Mouse (Mus musculus) MEL-GATA-1-ER (cell line): Measurements from ENCODE around the gene Ppt2.

Experiments used
- DNase-seq: peaks from one replicate; pipeline ENCODE4 v3.0.0-alpha.2; 2012; ENCODE audit warnings: low read depth; ENCODE audit errors: extremely low read depth

Ppt2 gene

DNA sequence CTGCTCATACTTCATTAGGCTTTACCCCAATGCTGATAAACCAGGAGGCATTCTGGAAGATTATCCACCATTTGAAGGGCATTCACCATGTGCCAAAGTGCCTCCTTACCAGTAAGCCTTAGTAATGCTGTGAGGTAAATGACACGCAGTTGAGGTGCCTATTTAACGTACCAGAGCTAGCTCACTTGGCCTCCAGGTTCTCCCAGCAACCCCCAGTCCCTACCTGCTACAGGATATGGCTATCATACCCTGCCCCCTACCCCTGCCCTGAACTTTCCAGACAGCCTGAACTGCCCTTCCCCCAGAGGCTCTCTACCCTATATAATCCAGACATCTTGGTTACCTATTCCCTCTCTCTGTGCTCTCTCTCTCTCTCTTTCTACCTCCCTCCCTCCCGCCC is 39.5 kb downstream of the Ppt2 start:
- DNase-seq = no peak

DNA sequence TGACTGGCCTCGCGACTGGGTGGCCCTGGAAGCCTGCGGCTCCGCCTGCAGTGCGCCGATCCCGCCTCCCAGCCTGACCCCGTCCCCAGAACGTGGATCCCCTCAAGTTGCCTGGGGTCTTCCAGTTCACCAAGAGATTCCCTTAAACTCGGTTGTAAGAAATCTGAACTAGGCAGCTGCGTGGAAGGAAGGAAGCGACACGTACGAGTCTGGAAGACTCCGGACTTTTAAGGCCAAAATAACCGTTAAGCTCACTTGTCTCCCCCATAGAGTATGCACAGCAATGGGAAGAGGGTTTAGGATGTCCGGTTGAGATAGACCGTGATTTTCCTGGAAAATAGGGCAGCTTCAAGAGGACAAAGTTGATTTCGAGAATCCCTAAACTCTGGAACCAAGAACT is 40.5 kb downstream of the Ppt2 start:
- DNase-seq = no peak

DNA sequence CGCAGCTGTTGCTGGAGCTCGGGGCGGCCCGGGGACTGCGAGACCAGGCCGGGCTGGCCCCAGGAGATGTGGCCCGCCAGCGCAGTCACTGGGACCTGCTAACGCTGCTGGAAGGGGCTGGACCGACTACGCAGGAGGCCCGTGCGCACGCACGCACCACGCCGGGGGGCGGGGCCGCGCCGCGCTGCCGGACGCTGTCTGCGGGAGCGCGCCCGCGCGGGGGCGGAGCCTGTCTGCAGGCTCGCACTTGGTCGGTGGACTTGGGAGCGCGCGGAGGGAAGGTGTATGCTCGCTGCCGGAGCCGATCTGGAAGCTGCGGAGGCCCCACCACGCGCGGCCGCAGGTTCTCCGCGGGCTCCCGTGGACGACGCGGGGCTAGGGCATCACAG is 40.9 kb downstream of the Ppt2 start:
- DNase-seq = peak; percentile 63

DNA sequence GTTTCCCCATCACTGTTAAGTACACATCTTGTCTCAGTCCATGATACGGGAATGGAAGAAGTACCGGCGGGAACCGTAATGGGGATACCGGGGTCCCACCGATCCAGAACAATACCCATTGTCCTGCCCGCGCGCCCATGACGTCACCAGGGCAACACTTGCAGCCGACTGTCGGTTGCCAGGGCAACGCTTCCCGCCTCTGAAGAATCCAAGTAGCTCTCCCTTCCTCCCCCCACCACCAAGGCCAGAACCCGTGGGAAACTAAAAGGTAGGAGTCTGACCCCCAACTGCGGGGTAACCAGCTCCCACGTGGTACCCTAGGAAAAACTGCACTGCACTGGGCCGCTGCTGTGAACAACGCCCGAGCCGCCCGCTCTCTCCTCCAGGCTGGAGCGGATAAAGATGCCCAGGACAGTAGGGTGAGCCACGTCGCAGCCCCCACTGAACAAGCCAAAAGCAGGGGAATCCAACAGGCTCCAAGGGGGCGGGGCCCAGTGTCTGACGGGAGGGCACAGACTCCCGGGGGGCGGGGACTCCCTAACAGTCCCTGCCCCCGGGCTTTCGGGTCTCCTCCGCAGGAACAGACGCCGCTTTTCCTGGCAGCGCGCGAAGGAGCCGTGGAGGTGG is 41.4 kb downstream of the Ppt2 start:
- no peak for DNase-seq

DNA sequence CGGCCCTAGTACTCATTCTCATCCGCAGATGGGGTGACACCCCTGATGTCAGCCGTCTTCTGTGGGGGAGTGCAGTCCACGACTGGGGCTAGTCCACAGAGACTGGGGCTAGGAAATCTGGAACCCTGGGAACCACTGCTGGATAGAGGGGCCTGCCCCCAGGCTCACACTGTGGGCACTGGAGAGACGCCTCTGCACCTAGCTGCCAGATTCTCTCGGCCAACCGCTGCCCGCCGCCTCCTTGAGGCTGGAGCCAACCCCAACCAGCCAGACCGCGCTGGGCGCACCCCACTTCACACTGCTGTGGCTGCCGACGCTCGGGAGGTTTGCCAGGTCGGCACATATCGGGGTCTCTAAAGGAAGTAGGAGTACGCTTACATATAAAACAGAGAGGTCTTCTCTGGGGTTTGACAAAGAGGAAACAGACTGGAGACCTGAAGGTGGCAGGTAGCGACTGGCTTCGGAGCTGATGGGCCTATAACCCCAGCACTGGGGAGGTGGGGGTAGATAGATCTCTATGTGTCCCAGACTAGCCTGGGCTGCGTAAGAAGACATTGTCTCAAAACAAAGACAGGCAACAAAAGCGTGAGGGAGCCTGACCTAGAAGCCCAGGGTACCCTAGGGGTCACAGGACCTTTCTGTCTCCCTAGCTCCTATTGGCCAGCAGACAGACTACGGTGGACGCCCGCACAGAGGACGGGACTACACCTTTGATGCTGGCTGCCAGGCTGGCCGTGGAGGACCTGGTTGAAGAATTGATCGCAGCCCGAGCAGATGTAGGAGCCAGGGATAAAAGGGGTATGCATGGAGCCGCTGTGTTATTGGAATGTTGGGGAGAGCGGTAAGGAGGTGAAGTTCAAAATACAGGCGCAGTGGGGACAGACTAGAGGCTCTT is 42.2 kb downstream of the Ppt2 start:
- DNase-seq = no peak

DNA sequence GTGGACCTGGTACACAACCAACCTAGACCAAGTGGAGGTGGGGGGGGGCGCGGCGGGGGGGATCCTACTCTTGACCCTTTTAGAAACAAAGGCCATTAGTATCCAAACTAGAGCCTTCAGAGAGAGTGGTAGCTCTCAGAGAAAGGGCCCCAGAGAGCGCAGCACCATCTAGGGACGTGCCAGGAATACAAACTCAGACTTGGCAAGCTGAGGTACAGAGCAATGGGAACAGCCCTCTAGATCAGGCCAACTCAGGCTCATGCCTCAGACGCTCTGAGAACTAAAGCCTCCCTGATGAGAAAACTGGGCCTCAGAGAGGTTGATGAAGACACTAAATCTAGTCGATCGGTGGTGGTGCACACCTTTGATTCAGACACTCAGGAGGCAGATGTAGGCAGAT is 43.2 kb downstream of the Ppt2 start:
- DNase-seq = no peak

DNA sequence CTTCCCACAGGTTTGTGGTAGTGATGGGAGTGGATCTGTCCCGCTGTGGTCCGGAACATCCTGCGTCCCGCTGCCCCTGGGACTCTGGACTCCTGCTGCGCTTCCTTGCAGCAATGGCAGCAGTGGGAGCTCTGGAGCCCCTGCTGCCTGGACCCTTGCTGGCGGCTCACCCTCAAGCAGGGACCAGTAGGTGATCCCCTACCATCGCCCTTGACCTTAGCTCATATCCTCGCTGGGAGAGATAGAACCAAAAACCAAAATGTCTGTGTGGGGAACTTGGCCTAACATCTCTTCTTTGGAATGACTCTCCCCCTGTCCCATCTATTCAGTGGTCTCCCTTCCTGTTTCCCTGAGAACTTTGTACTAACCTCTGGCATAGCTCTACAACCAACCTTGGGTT is 44.5 kb downstream of the Ppt2 start:
- DNase-seq = no peak

DNA sequence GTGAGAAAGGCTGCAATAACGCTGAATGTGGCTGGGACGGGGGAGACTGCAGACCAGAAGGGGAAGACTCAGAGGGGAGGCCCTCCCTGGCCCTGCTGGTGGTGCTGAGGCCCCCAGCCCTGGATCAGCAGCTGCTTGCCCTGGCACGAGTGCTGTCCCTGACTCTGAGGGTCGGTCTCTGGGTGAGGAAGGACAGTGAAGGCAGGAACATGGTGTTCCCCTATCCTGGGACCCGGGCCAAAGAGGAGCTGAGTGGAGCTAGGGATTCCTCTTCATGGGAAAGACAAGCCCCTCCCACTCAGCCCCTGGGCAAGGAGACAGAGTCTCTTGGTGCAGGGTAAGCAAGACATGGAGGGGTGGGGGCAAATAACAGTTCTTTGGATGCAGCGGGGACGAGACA is 44.9 kb downstream of the Ppt2 start:
- DNase-seq = no peak

DNA sequence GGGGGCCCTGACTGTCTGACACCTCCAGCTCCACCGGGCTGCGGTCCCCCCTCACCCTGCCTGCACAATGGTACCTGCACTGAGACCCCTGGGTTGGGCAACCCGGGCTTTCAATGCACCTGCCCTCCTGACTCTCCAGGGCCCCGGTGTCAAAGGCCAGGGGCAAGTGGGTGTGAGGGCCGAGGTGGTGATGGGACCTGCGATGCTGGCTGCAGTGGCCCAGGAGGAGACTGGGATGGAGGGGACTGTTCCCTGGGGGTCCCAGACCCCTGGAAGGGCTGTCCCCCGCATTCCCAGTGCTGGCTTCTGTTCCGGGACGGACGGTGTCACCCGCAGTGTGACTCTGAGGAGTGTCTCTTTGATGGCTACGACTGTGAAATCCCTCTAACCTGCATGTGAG is 45.8 kb downstream of the Ppt2 start:
- no peak for DNase-seq

DNA sequence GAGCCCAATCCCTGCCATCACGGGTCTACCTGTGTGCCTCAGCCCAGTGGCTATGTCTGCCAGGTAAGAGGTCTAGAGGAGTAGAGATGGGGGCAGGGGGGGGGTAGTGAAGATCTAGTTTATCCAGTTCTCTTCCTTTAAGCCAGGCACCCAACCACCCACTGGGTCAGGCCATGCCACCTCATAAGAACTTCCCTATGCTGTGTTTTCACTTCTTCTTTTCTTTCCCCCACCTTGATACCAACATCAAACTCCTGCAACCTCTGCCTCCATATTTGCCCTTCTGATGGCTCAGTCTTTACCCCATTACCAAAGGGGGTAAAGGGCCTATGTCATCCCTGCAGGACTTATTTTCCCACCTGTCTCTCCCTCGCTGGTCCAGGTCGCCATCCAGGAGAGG is 50.2 kb downstream of the Ppt2 start:
- no peak for DNase-seq

DNA sequence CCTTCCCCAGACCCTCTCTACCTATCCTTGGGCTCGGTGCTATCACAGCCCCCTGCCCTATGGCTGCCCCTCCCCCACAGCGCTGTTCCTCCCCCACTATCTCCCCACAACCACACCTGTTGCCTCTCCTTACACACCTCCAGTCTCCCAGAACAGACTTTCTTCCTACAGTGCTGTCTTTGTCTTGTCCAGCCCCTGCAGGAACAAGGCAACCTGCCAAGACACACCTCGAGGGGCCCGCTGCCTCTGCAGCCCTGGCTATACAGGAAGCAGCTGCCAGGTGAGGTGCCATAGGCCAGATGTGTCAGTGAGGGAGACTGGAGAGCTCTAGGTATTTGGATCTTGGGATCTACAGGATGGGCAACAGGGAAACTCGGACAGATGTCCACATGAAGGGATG is 51.7 kb downstream of the Ppt2 start:
- DNase-seq = no peak

DNA sequence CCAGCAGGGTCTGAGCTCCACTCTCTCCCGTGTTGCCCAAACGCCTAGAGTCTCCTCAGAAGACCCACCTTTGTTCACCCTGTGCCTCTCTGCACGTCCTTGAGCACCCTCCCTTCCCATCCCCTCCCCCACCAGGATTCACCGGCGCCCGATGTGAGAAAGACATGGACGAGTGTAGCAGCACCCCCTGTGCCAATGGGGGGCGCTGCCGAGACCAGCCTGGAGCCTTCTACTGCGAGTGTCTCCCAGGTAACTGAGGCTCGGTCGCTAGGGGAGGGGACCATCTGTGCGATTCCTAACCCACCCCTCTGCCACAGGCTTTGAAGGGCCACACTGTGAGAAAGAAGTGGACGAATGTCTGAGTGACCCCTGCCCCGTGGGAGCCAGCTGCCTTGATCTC is 55.9 kb downstream of the Ppt2 start:
- no peak for DNase-seq

DNA sequence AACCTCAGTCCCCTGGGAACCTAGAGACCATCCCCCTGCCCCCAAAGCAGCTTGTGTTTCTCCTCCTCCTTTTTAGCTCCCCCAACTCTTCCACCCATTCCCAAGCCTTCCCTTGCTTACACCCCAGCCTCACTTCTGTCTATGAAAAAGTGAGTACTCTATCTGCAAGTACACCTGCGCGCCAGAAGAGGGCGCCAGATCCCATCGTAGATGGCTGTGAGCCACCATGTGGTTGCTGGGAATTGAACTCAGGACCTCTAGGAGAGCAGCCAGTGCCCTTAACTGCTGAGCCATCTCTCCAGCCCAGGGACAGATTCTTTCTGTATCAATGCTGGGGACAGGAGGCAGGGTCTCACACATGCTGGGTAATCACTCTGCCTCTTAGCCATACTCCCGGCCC is 56.4 kb downstream of the Ppt2 start:
- DNase-seq = no peak

DNA sequence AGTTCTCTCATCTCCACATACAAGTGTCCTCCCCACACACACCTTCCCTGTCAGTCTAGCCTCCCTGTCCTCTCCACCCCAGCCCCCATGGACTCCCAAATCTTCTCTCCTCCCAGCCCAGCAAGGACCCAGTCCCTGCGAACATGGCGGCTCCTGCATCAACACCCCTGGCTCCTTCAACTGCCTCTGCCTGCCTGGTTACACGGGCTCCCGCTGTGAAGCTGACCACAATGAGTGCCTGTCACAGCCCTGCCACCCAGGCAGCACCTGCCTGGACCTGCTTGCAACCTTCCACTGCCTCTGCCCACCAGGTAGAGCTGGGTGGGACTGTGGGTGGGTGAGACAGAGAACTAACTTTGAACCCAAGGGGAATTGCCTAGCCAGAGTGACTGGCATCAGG is 58.4 kb downstream of the Ppt2 start:
- no peak for DNase-seq

DNA sequence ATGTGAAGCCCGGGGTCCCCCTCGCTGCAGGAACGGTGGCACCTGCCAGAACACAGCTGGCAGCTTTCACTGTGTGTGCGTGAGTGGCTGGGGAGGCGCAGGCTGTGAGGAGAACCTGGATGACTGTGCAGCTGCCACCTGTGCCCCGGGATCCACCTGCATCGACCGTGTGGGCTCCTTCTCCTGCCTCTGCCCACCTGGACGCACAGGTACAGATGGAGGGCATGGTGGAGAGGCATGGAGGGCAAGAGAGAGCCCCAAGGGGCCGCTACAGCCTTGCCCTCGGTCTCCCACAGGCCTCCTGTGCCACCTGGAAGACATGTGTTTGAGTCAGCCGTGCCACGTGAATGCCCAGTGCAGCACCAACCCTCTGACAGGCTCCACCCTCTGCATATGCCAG is 59.9 kb downstream of the Ppt2 start:
- no peak for DNase-seq

DNA sequence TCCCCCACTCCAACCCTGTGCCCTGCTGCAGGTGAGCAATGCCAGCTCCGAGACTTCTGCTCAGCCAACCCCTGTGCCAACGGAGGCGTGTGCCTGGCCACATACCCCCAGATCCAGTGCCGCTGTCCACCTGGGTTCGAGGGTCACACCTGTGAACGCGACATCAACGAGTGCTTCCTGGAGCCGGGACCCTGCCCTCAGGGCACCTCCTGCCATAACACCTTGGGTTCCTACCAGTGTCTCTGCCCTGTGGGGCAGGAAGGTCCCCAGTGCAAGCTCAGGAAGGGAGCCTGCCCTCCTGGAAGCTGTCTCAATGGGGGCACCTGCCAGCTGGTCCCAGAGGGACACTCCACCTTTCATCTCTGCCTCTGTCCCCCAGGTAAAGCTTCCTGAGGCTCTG is 61.0 kb downstream of the Ppt2 start:
- DNase-seq = no peak
